Mouse (Mus musculus) adrenal gland, adult 18-20 months (tissue): Measurements from ENCODE around the gene Atcay. TPM values are rescaled to one million over a fixed set of nuclear protein-coding genes. Genes with fewer than 3 reads are reported as not detected.

ENCODE experiments used
- DNase-seq, 2 experiments: peaks; one replicate each; pipeline ENCODE4 v3.0.0; 2021 to 2022; ENCODE audit warnings: low spot score in 2 of 2
- microRNA-seq, 2 experiments: library from miRNA; unstranded; fragments of <30 nt; microRNA quantifications; one replicate each; pipeline ENCODE4 v1.2.0; 2021; ENCODE audit warnings: borderline number of aligned reads in 2 of 2
- total RNA-seq, 2 experiments: library from RNA; stranded (reverse); gene quantifications; 1 replicate in 1 of 2; 2 replicates in 1 of 2; pipeline ENCODE4 v1.2.3; 2021

Atcay gene
- total RNA-seq, 2 experiments from 2014 or later: 2.7 to 3.5 TPM

- no peak for DNase-seq
These were observed 75.9 kb downstream of the Atcay start for GRCm38 (mm10) chr10:81154736-81155135.

Small RNA genes lying within 50 kb of the gene (microRNA-seq; reads per million reads assigned to microRNA genes)
- 12.3 to 19.6 reads per million in 2 experiments for gene Mir3057

Other genes starting within 250 kb of the Atcay start
- 10 to 100 TPM in 1 of 2 experiments, 1 to 10 TPM in 1; 7.0 to 11.1 TPM for gene Gng7, start 215.9 kb downstream of the Atcay start, total RNA-seq
- 1 to 10 TPM; 1.7 to 1.8 TPM for gene Diras1, start 205.2 kb downstream of the Atcay start, total RNA-seq
- 10 to 100 TPM; 25.6 to 44.1 TPM for gene Slc39a3, start 193.4 kb downstream of the Atcay start, total RNA-seq
- 100 to 1,000 TPM; 220 to 229 TPM for gene Sgta, start 170.7 kb downstream of the Atcay start, total RNA-seq
- 10 to 100 TPM; 34.0 to 64.4 TPM for gene Thop1, start 160.8 kb downstream of the Atcay start, total RNA-seq
- 1 to 10 TPM in 1 of 2 experiments, under 1 TPM in 1; 0.93 to 1.3 TPM for gene Creb3l3, start 132.0 kb downstream of the Atcay start, total RNA-seq
- 100 to 1,000 TPM; 165 to 179 TPM for gene Map2k2, start 124.9 kb downstream of the Atcay start, total RNA-seq
- gene Zbtb7a, start 95.6 kb downstream of the Atcay start, total RNA-seq: 10 to 100 TPM; 65.3 to 84.8 TPM
- 10 to 100 TPM; 27.3 to 29.7 TPM for gene Pias4, start 62.9 kb downstream of the Atcay start, total RNA-seq
- gene Eef2, start 54.2 kb downstream of the Atcay start, total RNA-seq: 1,000 to 10,000 TPM; 1,443 to 1,598 TPM
- 10 to 100 TPM; 63.4 to 74.2 TPM for gene Dapk3, start 47.8 kb downstream of the Atcay start, total RNA-seq
- not detected for gene 4930442H23Rik, start 47.0 kb downstream of the Atcay start, total RNA-seq
- gene Nmrk2, start 28.8 kb downstream of the Atcay start, total RNA-seq: not detected
- 10 to 100 TPM; 16.2 to 17.6 TPM for gene Zfr2, start 2.3 kb upstream of the Atcay start, total RNA-seq
- 1 to 10 TPM in 1 of 2 experiments, under 1 TPM in 1; 0.76 to 1.7 TPM for gene Matk, start 22.1 kb upstream of the Atcay start, total RNA-seq
- 100 to 1,000 TPM; 105 to 111 TPM for gene Mrpl54, start 36.1 kb upstream of the Atcay start, total RNA-seq
- gene Apba3, start 36.1 kb upstream of the Atcay start, total RNA-seq: 100 to 1,000 TPM; 104 to 123 TPM
- 1 to 10 TPM; 1.1 to 1.6 TPM for gene Tjp3, start 60.7 kb upstream of the Atcay start, total RNA-seq
- gene Pip5k1c, start 62.1 kb upstream of the Atcay start, total RNA-seq: 10 to 100 TPM; 37.6 to 40.4 TPM
- gene Cactin, start 90.3 kb upstream of the Atcay start, total RNA-seq: 10 to 100 TPM; 34.3 to 40.9 TPM
- gene Tbxa2r, start 97.9 kb upstream of the Atcay start, total RNA-seq: 10 to 100 TPM; 23.3 to 29.2 TPM
- gene Gipc3, start 112.4 kb upstream of the Atcay start, total RNA-seq: 1 to 10 TPM; 4.5 to 6.7 TPM
- 10 to 100 TPM; 86.5 to 92.7 TPM for gene Hmg20b, start 119.6 kb upstream of the Atcay start, total RNA-seq
- 10 to 100 TPM; 16.0 to 29.6 TPM for gene Mfsd12, start 126.7 kb upstream of the Atcay start, total RNA-seq
- gene 4930404N11Rik, start 135.0 kb upstream of the Atcay start, total RNA-seq: 1 to 10 TPM; 1.3 to 4.5 TPM
- 10 to 100 TPM; 35.1 to 35.2 TPM for gene Fzr1, start 147.7 kb upstream of the Atcay start, total RNA-seq
- gene Dohh, start 153.6 kb upstream of the Atcay start, total RNA-seq: 10 to 100 TPM; 49.1 to 50.5 TPM
- 1 to 10 TPM; 1.5 to 1.9 TPM for gene Gm48551, start 153.6 kb upstream of the Atcay start, total RNA-seq
- 1 to 10 TPM; 1.4 to 2.6 TPM for gene Gm48552, start 158.2 kb upstream of the Atcay start, total RNA-seq
- 1 to 10 TPM; 1.1 to 1.2 TPM for gene Smim24, start 162.2 kb upstream of the Atcay start, total RNA-seq
- 10 to 100 TPM; 69.1 to 78.7 TPM for gene Nfic, start 224.8 kb upstream of the Atcay start, total RNA-seq